Mouse (Mus musculus) hindbrain, postnatal 0 days (tissue): ENCODE results near the gene Nol10. TPM values are rescaled to one million over a fixed set of nuclear protein-coding genes. Genes with fewer than 3 reads are reported as not detected.
"Not testable (repeated sequence)": the region's sequence is repeated elsewhere in the genome, so short reads cannot be mapped to it uniquely, and the experiment has no call there.

Experiments
- ATAC-seq: fragments of 200-750 bp; cut with Nextera tagmentation; 2 replicates; pipeline ENCODE4 v1.8.0; 2017; ENCODE audit warnings: mild to moderate bottlenecking, moderate TSS enrichment, moderate library complexity
- DNase-seq: peaks from one replicate; pipeline ENCODE4 v3.0.0-alpha.2; 2015; ENCODE audit warnings: low spot score
- H3K27ac ChIP-seq: fragments of 300-500 bp; sonication (generic); 2 replicates; pipeline ENCODE4 v1.5.1; 2014; ENCODE audit warnings: mild to moderate bottlenecking
- H3K27me3 ChIP-seq: fragments of 300-500 bp; sonication (generic); 2 replicates; pipeline ENCODE4 v1.6.1; 2014; ENCODE audit warnings: low read length, mixed read lengths; ENCODE audit not compliant: insufficient read depth
- H3K36me3 ChIP-seq: fragments of 300-500 bp; sonication (generic); 2 replicates; pipeline ENCODE4 v1.6.1; 2014; ENCODE audit warnings: low read length, mixed read lengths; ENCODE audit not compliant: insufficient read depth
- H3K4me1 ChIP-seq: fragments of 300-500 bp; sonication (generic); 2 replicates; pipeline ENCODE4 v1.6.1; 2014; ENCODE audit warnings: antibody characterized with exemption, low read length, mixed read lengths; ENCODE audit not compliant: insufficient read depth
- H3K4me2 ChIP-seq: fragments of 300-500 bp; sonication (generic); 2 replicates; pipeline ENCODE4 v1.6.1; 2014; ENCODE audit warnings: low read depth, mild to moderate bottlenecking, low read length, moderate library complexity, mixed read lengths
- H3K4me3 ChIP-seq: fragments of 300-500 bp; sonication (generic); 2 replicates; pipeline ENCODE4 v1.5.1; 2014; ENCODE audit warnings: low read length
- H3K9ac ChIP-seq: fragments of 300-500 bp; sonication (generic); replicated peaks from 2 replicates; pipeline ENCODE4 v1.6.1; 2014; ENCODE audit warnings: mild to moderate bottlenecking, low read length, moderate library complexity, mixed read lengths
- H3K9me3 ChIP-seq: fragments of 300-500 bp; sonication (generic); 2 replicates; pipeline ENCODE4 v1.6.1; 2016; ENCODE audit warnings: low read length, mixed read lengths
- CTCF ChIP-seq: IDR thresholded peaks from 2 replicates; pipeline ENCODE4 v1.5.1; 2016; ENCODE audit warnings: antibody characterized with exemption, control low read depth, low read depth
- WGBS: fragments of 180-500 bp; shearing (Covaris S2); extraction: QIAGEN DNeasy Blood & Tissue Kit; methylation state at CpG from one replicate; pipeline ENCODE4 v1.1.7; 2014; 5-methylcytosine and 5-hydroxymethylcytosine counted together
- polyA plus RNA-seq: library from polyadenylated mRNA; unstranded; fragments of >200 nt; fragmentation: Nextera tagmentation; extraction: Ambion mirVana; gene quantifications from 2 replicates; pipeline ENCODE4 v1.2.1, GENCODE M21; 2015
- total RNA-seq: library from RNA; depleted of rRNA; stranded (reverse); fragments of >200 nt; gene quantifications from 2 replicates; pipeline ENCODE4 v1.2.3, GENCODE M21; 2014

The Nol10 gene
- total and polyA plus RNA-seq, 2 experiments from 2014 or later = 7.1 to 12.0 TPM

GRCm38 (mm10) chr12:17466791-17467190 lies 118.5 kb downstream of the Nol10 start:
- no peaks in the 10 kb centered on the region for H3K4me1 ChIP-seq
- H3K9ac ChIP-seq = no peak overlapping the region
- H3K4me3 ChIP-seq = no peak overlapping the region
- ATAC-seq (no peak), DNase-seq (no peak)
- TF ChIP-seq CTCF = no peak
- no peaks in the 10 kb centered on the region for H3K36me3 ChIP-seq
- H3K27ac ChIP-seq = no peak overlapping the region
- H3K9me3 ChIP-seq = no peaks in the 10 kb centered on the region
- H3K4me2 ChIP-seq = no peak overlapping the region
- no peaks in the 10 kb centered on the region for H3K27me3 ChIP-seq
- WGBS = 89% methylated on average over 4 of the region's 4 CpGs

- DNase-seq (no peak), ATAC-seq (no peak)
- H3K27ac ChIP-seq = no peak overlapping the region
- no peaks in the 10 kb centered on the region for H3K9me3 ChIP-seq
- no peak overlapping the region for H3K4me2 ChIP-seq
- no peaks in the 10 kb centered on the region for H3K36me3 ChIP-seq
- H3K9ac ChIP-seq = no peak overlapping the region
- H3K4me1 ChIP-seq = no peaks in the 10 kb centered on the region
- no peak overlapping the region for H3K4me3 ChIP-seq
- no peak for TF ChIP-seq CTCF
- 60% methylated on average over 3 of the region's 3 CpGs for WGBS
- no peaks in the 10 kb centered on the region for H3K27me3 ChIP-seq
Measured at GRCm38 (mm10) chr12:17468359-17468758, 120.1 kb downstream of the Nol10 start.

GRCm38 (mm10) chr12:17469869-17470268 lies 121.6 kb downstream of the Nol10 start:
- 78% methylated on average over 7 of the region's 7 CpGs for WGBS
- Histone ChIP-seq H3K4me1 (no peaks in the 10 kb centered on the region), H3K27ac (no peak overlapping the region), H3K4me2 (no peak overlapping the region), H3K4me3 (no peak overlapping the region), H3K36me3 (no peaks in the 10 kb centered on the region), H3K9ac (no peak overlapping the region), H3K27me3 (no peaks in the 10 kb centered on the region), H3K9me3 (no peaks in the 10 kb centered on the region)
- TF ChIP-seq CTCF = no peak
- DNase-seq = no peak
- no peak for ATAC-seq

- ATAC-seq, H3K27ac ChIP-seq, DNase-seq: not testable (repeated sequence)
Measured at GRCm38 (mm10) chr12:17470528-17470927, 122.3 kb downstream of the Nol10 start.

GRCm38 (mm10) chr12:17471405-17471804 lies 123.1 kb downstream of the Nol10 start:
- Histone ChIP-seq H3K9me3 (no peaks in the 10 kb centered on the region), H3K4me2 (no peak overlapping the region), H3K4me3 (no peak overlapping the region), H3K27ac (no peak overlapping the region), H3K9ac (no peak overlapping the region), H3K36me3 (no peaks in the 10 kb centered on the region), H3K27me3 (no peaks in the 10 kb centered on the region), H3K4me1 (no peaks in the 10 kb centered on the region)
- no peak for ATAC-seq
- TF ChIP-seq CTCF = no peak
- WGBS = 91% methylated on average over 1 of the region's 1 CpGs
- no peak for DNase-seq

More at GRCm38 (mm10) chr12:17470528-17470927, 122.3 kb downstream of the Nol10 start:
- not testable (repeated sequence) for H3K4me3 ChIP-seq, H3K4me2 ChIP-seq, H3K36me3 ChIP-seq, H3K4me1 ChIP-seq, H3K9me3 ChIP-seq, H3K27me3 ChIP-seq, H3K9ac ChIP-seq

GRCm38 (mm10) chr12:17473128-17473527 lies 124.9 kb downstream of the Nol10 start:
- no peak overlapping the region for H3K4me2 ChIP-seq
- H3K9me3 ChIP-seq = no peaks in the 10 kb centered on the region
- H3K4me3 ChIP-seq = no peak overlapping the region
- no peak for DNase-seq
- ATAC-seq = no peak
- no peak for TF ChIP-seq CTCF
- H3K9ac ChIP-seq = no peak overlapping the region
- H3K27ac ChIP-seq = no peak overlapping the region
- no peaks in the 10 kb centered on the region for H3K27me3 ChIP-seq
- 93% methylated on average over 3 of the region's 3 CpGs for WGBS
- no peaks in the 10 kb centered on the region for H3K36me3 ChIP-seq
- H3K4me1 ChIP-seq = no peaks in the 10 kb centered on the region

GRCm38 (mm10) chr12:17473862-17474261 lies 125.6 kb downstream of the Nol10 start:
- Histone ChIP-seq H3K27ac (no peak overlapping the region), H3K27me3 (no peaks in the 10 kb centered on the region), H3K4me3 (no peak overlapping the region), H3K36me3 (no peaks in the 10 kb centered on the region), H3K9ac (no peak overlapping the region), H3K4me2 (no peak overlapping the region), H3K4me1 (no peaks in the 10 kb centered on the region), H3K9me3 (no peaks in the 10 kb centered on the region)
- TF ChIP-seq CTCF = no peak
- ATAC-seq = no peak
- WGBS = 90% methylated on average over 3 of the region's 3 CpGs
- DNase-seq = no peak
